In genomic region chr8:88228286-88228685, GRCm38 (mm10) we compare ENCODE assay signal across 10 mouse cellular contexts. TPM values are rescaled to one million over a fixed set of nuclear protein-coding genes. Genes with fewer than 3 reads are reported as not detected.
DNase-seq lines count a peak whose midpoint lies in the region; ATAC-seq and TF ChIP-seq lines count a peak whose summit lies in the region.
"Had no signal": no experiment of that assay in that cellular context is flagged by ENCODE, and none has a peak within 500 bp of the region (broad histone marks: within the 10 kb centered on the region; RNA-seq: fewer than 3 reads in every experiment).

No protein-coding gene starts in this region.

- H3K4me3 ChIP-seq in midbrain, embryonic 14.5 days (replicated peaks; ENCODE audit: low read depth, low read length) = no peak overlapping the region
- no peak overlapping the region for H3K4me3 ChIP-seq in midbrain, embryonic 11.5 days (ENCODE audit: low read depth, low read length)
- H3K4me3 ChIP-seq in intestine, embryonic 14.5 days (ENCODE audit: low read depth, low read length) = no peak overlapping the region
- no peak overlapping the region for H3K4me3 ChIP-seq in stomach, embryonic 16.5 days (replicated peaks; ENCODE audit: low read length)
- no peak overlapping the region for H3K4me3 ChIP-seq in heart, adult 2 months

- no peak overlapping the region for H3K4me2 ChIP-seq in midbrain, embryonic 14.5 days (ENCODE audit: low read length)
- no peak overlapping the region for H3K4me2 ChIP-seq in midbrain, embryonic 11.5 days
- peak overlapping the region; percentile 20; the same call in 1 of the 2 replicates for H3K4me2 ChIP-seq in intestine, embryonic 14.5 days (ENCODE audit: low read length)
- H3K4me2 ChIP-seq in stomach, embryonic 16.5 days (ENCODE audit: low read depth, low read length) = 0 out of 2 replicates have a peak overlapping the region, but pooled peaks have one; percentile 21

- no peak overlapping the region for H3K27ac ChIP-seq in midbrain, embryonic 14.5 days (replicated peaks; ENCODE audit: low read depth, low read length)
- H3K27ac ChIP-seq in midbrain, embryonic 11.5 days (ENCODE audit: low read depth, low read length) = no peak overlapping the region
- H3K27ac ChIP-seq in intestine, embryonic 14.5 days (ENCODE audit: low read depth) = no peak overlapping the region
- no peak overlapping the region for H3K27ac ChIP-seq in stomach, embryonic 16.5 days (ENCODE audit: low read length)
- H3K27ac ChIP-seq in heart, adult 2 months = no peak overlapping the region; the same call in 1 of the 2 replicates

- TF ChIP-seq POLR2A in heart, adult 2 months (IDR thresholded peaks at IDR 0.05; ENCODE audit: insufficient read depth, low read depth, low read length) = no peak

- H3K27me3 ChIP-seq in midbrain, embryonic 14.5 days (ENCODE audit: control insufficient read depth, insufficient read depth, low read length) = no peaks in the 10 kb centered on the region
- H3K27me3 ChIP-seq in midbrain, embryonic 11.5 days (ENCODE audit: control insufficient read depth, insufficient read depth, low read length) = no peaks in the 10 kb centered on the region
- H3K27me3 ChIP-seq in intestine, embryonic 14.5 days (replicated peaks; ENCODE audit: control insufficient read depth, insufficient read depth, low read length) = no peaks in the 10 kb centered on the region
- H3K27me3 ChIP-seq in stomach, embryonic 16.5 days (ENCODE audit: control insufficient read depth, insufficient read depth, low read length) = no peaks in the 10 kb centered on the region
- H3K27me3 ChIP-seq in heart, adult 2 months (ENCODE audit: control insufficient read depth, insufficient read depth, low read length) = no peaks in the 10 kb centered on the region

- H3K79me2 ChIP-seq in heart, adult 2 months (replicated peaks; ENCODE audit: control insufficient read depth, insufficient read depth, low read length) = peaks cover 7% of the 10 kb centered on the region

- ATAC-seq in midbrain, embryonic 14.5 days (ENCODE audit: low FRiP score, low TSS enrichment) = no peak
- ATAC-seq in midbrain, embryonic 11.5 days (ENCODE audit: low FRiP score) = no peak
- no peak for ATAC-seq in intestine, embryonic 14.5 days (replicated peaks; ENCODE audit: low FRiP score, low TSS enrichment, low read depth)
- ATAC-seq in stomach, embryonic 16.5 days (ENCODE audit: insufficient read depth, low FRiP score) = peak; percentile 50; the same call in 1 of the 2 replicates

- peaks cover 22% of the 10 kb centered on the region for H3K4me1 ChIP-seq in midbrain, embryonic 14.5 days (ENCODE audit: control insufficient read depth, insufficient read depth, low read length)
- H3K4me1 ChIP-seq in midbrain, embryonic 11.5 days (ENCODE audit: control insufficient read depth, insufficient read depth, low read length) = peaks cover 23% of the 10 kb centered on the region
- H3K4me1 ChIP-seq in intestine, embryonic 14.5 days (replicated peaks; ENCODE audit: control insufficient read depth, insufficient read depth, low read length) = peaks cover 19% of the 10 kb centered on the region
- peaks cover 13% of the 10 kb centered on the region for H3K4me1 ChIP-seq in stomach, embryonic 16.5 days (ENCODE audit: control insufficient read depth, insufficient read depth, low read length)
- H3K4me1 ChIP-seq in heart, adult 2 months (ENCODE audit: control insufficient read depth, insufficient read depth, low read length) = peaks cover 13% of the 10 kb centered on the region

- intact Hi-C loops in heart, adult 2 months (cut with DNase I) = no loop called here

- TF ChIP-seq CTCF in heart, adult 2 months (IDR thresholded peaks at IDR 0.05) = no peak

- no peak overlapping the region for H3K9ac ChIP-seq in midbrain, embryonic 14.5 days (replicated peaks; ENCODE audit: low read length)
- H3K9ac ChIP-seq in midbrain, embryonic 11.5 days (ENCODE audit: low read length) = no peak overlapping the region
- H3K9ac ChIP-seq in intestine, embryonic 14.5 days (ENCODE audit: low read length) = no peak overlapping the region
- no peak overlapping the region for H3K9ac ChIP-seq in stomach, embryonic 16.5 days (ENCODE audit: low read length)
- no peak overlapping the region for H3K9ac ChIP-seq in heart, adult 2 months (ENCODE audit: low read depth, low read length)

- 66% methylated on average over 1 of the region's 1 CpGs for WGBS in midbrain, embryonic 14.5 days
- WGBS in midbrain, embryonic 11.5 days = 82% methylated on average over 1 of the region's 1 CpGs
- WGBS in intestine, embryonic 14.5 days = 43% methylated on average over 1 of the region's 1 CpGs
- WGBS in stomach, embryonic 16.5 days = 31% methylated on average over 1 of the region's 1 CpGs
- 24% methylated on average over 1 of the region's 1 CpGs for WGBS in heart, adult 2 months

- TF ChIP-seq EP300 in heart, adult 2 months (IDR thresholded peaks at IDR 0.05; ENCODE audit: insufficient read depth, low read depth, low read length) = no peak

- no peaks in the 10 kb centered on the region for H3K9me3 ChIP-seq in midbrain, embryonic 14.5 days (ENCODE audit: control insufficient read depth, low read length)
- no peaks in the 10 kb centered on the region for H3K9me3 ChIP-seq in midbrain, embryonic 11.5 days (ENCODE audit: control insufficient read depth, low read length)
- no peaks in the 10 kb centered on the region for H3K9me3 ChIP-seq in intestine, embryonic 14.5 days (ENCODE audit: control insufficient read depth, low read length)
- no peaks in the 10 kb centered on the region for H3K9me3 ChIP-seq in stomach, embryonic 16.5 days (replicated peaks; ENCODE audit: control insufficient read depth, low read length)

- DNase-seq in kidney, adult 9 months = peak; percentile 60
- DNase-seq in kidney, postnatal 4 days = no peak
- DNase-seq in midbrain, embryonic 14.5 days = peak; percentile 19
- no peak for DNase-seq in midbrain, embryonic 11.5 days (ENCODE audit: low spot score, missing footprints)
- DNase-seq in intestine, embryonic 14.5 days (ENCODE audit: low spot score) = no peak
- no peak for DNase-seq in heart, adult 2 months
- no peak for DNase-seq in spleen, postnatal 14 days (ENCODE audit: low spot score in 2 of 2)
- DNase-seq: gastrocnemius, postnatal 14 days; layer of hippocampus, postnatal 36 days had no signal

- no peaks in the 10 kb centered on the region for H3K36me3 ChIP-seq in midbrain, embryonic 14.5 days (ENCODE audit: control insufficient read depth, insufficient read depth, low read length)
- no peaks in the 10 kb centered on the region for H3K36me3 ChIP-seq in midbrain, embryonic 11.5 days (ENCODE audit: control insufficient read depth, insufficient read depth, low read length)
- H3K36me3 ChIP-seq in intestine, embryonic 14.5 days (ENCODE audit: control insufficient read depth, insufficient read depth, low read length) = no peaks in the 10 kb centered on the region
- H3K36me3 ChIP-seq in stomach, embryonic 16.5 days (ENCODE audit: control insufficient read depth, insufficient read depth, low read length) = no peaks in the 10 kb centered on the region
- peaks cover 6% of the 10 kb centered on the region for H3K36me3 ChIP-seq in heart, adult 2 months (ENCODE audit: control insufficient read depth, insufficient read depth, low read length)

RNA-seq across cellular contexts. Expression of gene Tent4b, which starts 29.3 kb away (rescaled TPM):
- polyA plus RNA-seq in midbrain, embryonic 14.5 days (2014; fragmentation: Nextera tagmentation; extraction: Ambion mirVana) = 16.0 and 16.3 TPM in 2 replicates
- polyA plus RNA-seq in midbrain, embryonic 11.5 days (2014; fragmentation: Nextera tagmentation; extraction: Ambion mirVana) = 12.5 and 15.0 TPM in 2 replicates
- 12.6 and 12.7 TPM in 2 replicates for polyA plus RNA-seq in intestine, embryonic 14.5 days (2014; fragmentation: Nextera tagmentation; extraction: Ambion mirVana)
- polyA plus RNA-seq in stomach, embryonic 16.5 days (2015; fragmentation: Nextera tagmentation; extraction: Ambion mirVana) = 5.6 and 5.9 TPM in 2 replicates
- 10 to 100 TPM; 18.8 to 19.2 TPM for total RNA-seq in heart, adult 2 months (2021)
- polyA plus RNA-seq in heart, adult 2 months (2012; rRNA removed) = 14.3 and 22.5 TPM in 2 replicates

RNA-seq across cellular contexts. Expression of gene Adcy7, which starts 43.9 kb away (rescaled TPM):
- 1.8 and 2.6 TPM in 2 replicates for polyA plus RNA-seq in midbrain, embryonic 14.5 days (2014; fragmentation: Nextera tagmentation; extraction: Ambion mirVana)
- 1.8 and 2.1 TPM in 2 replicates for polyA plus RNA-seq in midbrain, embryonic 11.5 days (2014; fragmentation: Nextera tagmentation; extraction: Ambion mirVana)
- 1.9 and 2.3 TPM in 2 replicates for polyA plus RNA-seq in intestine, embryonic 14.5 days (2014; fragmentation: Nextera tagmentation; extraction: Ambion mirVana)
- polyA plus RNA-seq in stomach, embryonic 16.5 days (2015; fragmentation: Nextera tagmentation; extraction: Ambion mirVana) = 8.7 and 8.9 TPM in 2 replicates
- total RNA-seq in heart, adult 2 months (2021) = 1 to 10 TPM; 5.9 to 7.6 TPM
- 10.5 and 11.8 TPM in 2 replicates for polyA plus RNA-seq in heart, adult 2 months (2012; rRNA removed)

Comparison
In these comparisons a context has a peak if more than half of its experiments do, and no peak if none do; other contexts are left out.
1. DNase-seq: peak in kidney, adult 9 months (single experiment) and midbrain, embryonic 14.5 days (single experiment); none in kidney, postnatal 4 days (0 of 2), midbrain, embryonic 11.5 days (single experiment), intestine, embryonic 14.5 days (single experiment), heart, adult 2 months (0 of 2) and spleen, postnatal 14 days (0 of 2).
2. H3K4me2 ChIP-seq: peak in intestine, embryonic 14.5 days (single experiment) and stomach, embryonic 16.5 days (single experiment); none in midbrain, embryonic 14.5 days (single experiment) and midbrain, embryonic 11.5 days (single experiment).